Mouse (Mus musculus) intestine, embryonic 15.5 days (tissue): Measurements from ENCODE around the gene Hoxa3. TPM values are rescaled to one million over a fixed set of nuclear protein-coding genes. Genes with fewer than 3 reads are reported as not detected.

ENCODE experiments used
- ATAC-seq: fragments of 200-750 bp; cut with Nextera tagmentation; 2 replicates; pipeline ENCODE4 v1.8.0; 2017; ENCODE audit warnings: moderate TSS enrichment, moderate library complexity
- H3K27ac ChIP-seq: fragments of 300-500 bp; sonication (generic); 2 replicates; pipeline ENCODE4 v1.5.1; 2015; ENCODE audit warnings: mild to moderate bottlenecking, inconsistent platforms
- H3K27me3 ChIP-seq: fragments of 300-500 bp; sonication (generic); replicated peaks from 2 replicates; pipeline ENCODE4 v1.6.1; 2015; ENCODE audit warnings: inconsistent platforms
- H3K36me3 ChIP-seq: fragments of 300-500 bp; sonication (generic); 2 replicates; pipeline ENCODE4 v1.6.1; 2015; ENCODE audit warnings: inconsistent platforms
- H3K4me1 ChIP-seq: fragments of 300-500 bp; sonication (generic); replicated peaks from 2 replicates; pipeline ENCODE4 v1.6.1; 2015; ENCODE audit warnings: inconsistent platforms
- H3K4me2 ChIP-seq: fragments of 300-500 bp; sonication (generic); replicated peaks from 2 replicates; pipeline ENCODE4 v1.6.1; 2015; ENCODE audit warnings: mild to moderate bottlenecking, inconsistent platforms
- H3K4me3 ChIP-seq: fragments of 300-500 bp; sonication (generic); replicated peaks from 2 replicates; pipeline ENCODE4 v1.5.1; 2015; ENCODE audit warnings: inconsistent platforms
- H3K9ac ChIP-seq: fragments of 300-500 bp; sonication (generic); 2 replicates; pipeline ENCODE4 v1.6.1; 2015; ENCODE audit warnings: inconsistent platforms
- H3K9me3 ChIP-seq: fragments of 300-500 bp; sonication (generic); 2 replicates; pipeline ENCODE4 v1.6.1; 2016; ENCODE audit warnings: inconsistent platforms
- WGBS: fragments of 180-500 bp; shearing (Covaris S2); methylation state at CpG from one replicate; pipeline ENCODE4 v1.1.7; 2015; 5-methylcytosine and 5-hydroxymethylcytosine counted together
- polyA plus RNA-seq: library from polyadenylated mRNA; unstranded; fragments of >200 nt; fragmentation: Nextera tagmentation; extraction: Ambion mirVana; gene quantifications from 2 replicates; pipeline ENCODE4 v1.2.1, GENCODE M21; 2015

The Hoxa3 gene
- polyA plus RNA-seq, 1 experiment from 2014 or later = 6.2 TPM

DNA sequence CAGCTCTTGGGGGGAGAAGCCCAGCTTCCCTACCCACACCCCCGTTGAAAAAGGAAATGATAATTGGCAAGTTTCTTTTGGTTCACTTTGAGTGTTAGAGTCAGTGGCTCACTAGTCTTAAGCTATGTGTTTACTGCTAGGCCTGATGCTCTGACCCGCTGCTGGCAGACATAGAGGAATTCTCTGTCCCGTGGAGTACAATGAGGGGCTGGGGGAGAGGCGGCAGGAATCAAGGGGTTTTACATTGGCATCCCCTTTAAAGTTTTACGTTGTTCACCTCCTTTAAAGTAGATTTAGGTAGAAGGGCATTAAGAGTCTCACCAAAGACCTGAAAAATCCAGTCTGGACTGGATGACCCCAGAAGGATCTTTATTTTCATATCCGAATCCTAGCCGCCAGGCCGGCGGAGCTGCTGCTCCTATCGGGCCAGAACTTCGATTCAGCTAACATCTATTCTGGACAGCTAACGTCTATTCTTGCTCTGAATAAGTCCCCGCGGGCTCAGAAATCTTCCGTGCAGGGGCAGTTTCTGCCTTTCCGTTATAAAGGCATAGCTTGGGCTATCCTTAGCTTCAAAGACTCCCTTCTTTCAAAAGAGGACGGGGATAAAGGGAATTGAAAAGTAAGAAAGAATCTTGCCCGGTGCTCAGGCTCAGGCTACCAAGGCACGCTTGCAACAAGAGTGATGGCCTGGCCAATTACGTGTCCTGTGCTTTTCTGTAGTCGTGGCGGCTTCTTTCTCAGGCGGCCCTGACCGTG is 39.1 kb upstream of the Hoxa3 start:
- peaks cover 82% of the 10 kb centered on the region for H3K27me3 ChIP-seq
- no peaks in the 10 kb centered on the region for H3K36me3 ChIP-seq
- WGBS = 4% methylated on average over 24 of the region's 24 CpGs
- no peak overlapping the region for H3K4me2 ChIP-seq
- no peak overlapping the region for H3K4me3 ChIP-seq
- H3K9ac ChIP-seq = no peak overlapping the region
- 0 out of 2 replicates have a peak, but pooled peaks cover 4% of the 10 kb centered on the region for H3K4me1 ChIP-seq
- H3K9me3 ChIP-seq = no peaks in the 10 kb centered on the region
- H3K27ac ChIP-seq = no peak overlapping the region
- ATAC-seq = no peak

GRCm38 (mm10) chr6:52251177-52251879 is 38.2 kb upstream of the Hoxa3 start:
- no peak overlapping the region for H3K27ac ChIP-seq
- H3K36me3 ChIP-seq = no peaks in the 10 kb centered on the region
- H3K4me1 ChIP-seq = 0 out of 2 replicates have a peak, but pooled peaks cover 6% of the 10 kb centered on the region
- no peak overlapping the region for H3K9ac ChIP-seq
- no peak overlapping the region for H3K4me3 ChIP-seq
- H3K27me3 ChIP-seq = peaks cover 85% of the 10 kb centered on the region
- ATAC-seq = no peak
- WGBS = 12% methylated on average over 7 of the region's 7 CpGs
- H3K4me2 ChIP-seq = no peak overlapping the region
- H3K9me3 ChIP-seq = no peaks in the 10 kb centered on the region

GRCm38 (mm10) chr6:52249826-52250225 is 36.7 kb upstream of the Hoxa3 start:
- no peak for ATAC-seq
- no peak overlapping the region for H3K27ac ChIP-seq
- H3K4me3 ChIP-seq = no peak overlapping the region
- H3K36me3 ChIP-seq = no peaks in the 10 kb centered on the region
- no peak overlapping the region for H3K9ac ChIP-seq
- no peaks in the 10 kb centered on the region for H3K9me3 ChIP-seq
- 6% methylated on average over 4 of the region's 4 CpGs for WGBS
- H3K27me3 ChIP-seq = peaks cover 91% of the 10 kb centered on the region
- H3K4me2 ChIP-seq = peak overlapping the region; percentile 30
- H3K4me1 ChIP-seq = 0 out of 2 replicates have a peak, but pooled peaks cover 18% of the 10 kb centered on the region

DNA sequence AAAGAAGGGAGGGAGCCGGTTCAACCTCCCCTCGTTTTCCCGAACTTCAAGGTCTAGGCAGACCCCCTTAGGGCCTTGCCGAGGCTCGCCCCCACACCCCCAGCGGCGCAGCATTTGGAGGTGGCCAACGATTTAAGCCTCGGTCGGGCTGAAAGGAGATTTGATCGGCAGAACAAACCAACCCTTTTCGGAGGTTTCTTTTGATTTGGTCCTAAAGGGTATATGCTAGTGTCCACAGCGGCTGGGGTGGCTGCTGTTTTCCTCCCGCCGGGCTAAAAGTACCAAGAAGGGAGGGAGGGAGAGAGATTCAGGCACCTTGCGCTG is 36.2 kb upstream of the Hoxa3 start:
- H3K27ac ChIP-seq = no peak overlapping the region
- 2% methylated on average over 16 of the region's 16 CpGs for WGBS
- peak overlapping the region; percentile 23; the same call in 1 of the 2 replicates for H3K9ac ChIP-seq
- peaks cover 94% of the 10 kb centered on the region for H3K27me3 ChIP-seq
- no peak overlapping the region; the same call in 1 of the 2 replicates for H3K4me3 ChIP-seq
- 0 out of 2 replicates have a peak, but pooled peaks cover 18% of the 10 kb centered on the region for H3K4me1 ChIP-seq
- no peaks in the 10 kb centered on the region for H3K9me3 ChIP-seq
- H3K4me2 ChIP-seq = peak overlapping the region; percentile 30
- no peak for ATAC-seq
- no peaks in the 10 kb centered on the region for H3K36me3 ChIP-seq

- ATAC-seq = no peak
- peak overlapping the region; percentile 30 for H3K4me2 ChIP-seq
- no peak overlapping the region; the same call in 1 of the 2 replicates for H3K4me3 ChIP-seq
- no peaks in the 10 kb centered on the region for H3K9me3 ChIP-seq
- 0 out of 2 replicates have a peak, but pooled peaks cover 19% of the 10 kb centered on the region for H3K4me1 ChIP-seq
- peaks cover 93% of the 10 kb centered on the region for H3K27me3 ChIP-seq
- no peaks in the 10 kb centered on the region for H3K36me3 ChIP-seq
- H3K27ac ChIP-seq = no peak overlapping the region
- H3K9ac ChIP-seq = 0 out of 2 replicates have a peak overlapping the region, but pooled peaks have one; percentile 23
- WGBS = 2% methylated on average over 27 of the region's 27 CpGs
These were observed 35.7 kb upstream of the Hoxa3 start for GRCm38 (mm10) chr6:52248638-52249414.

GRCm38 (mm10) chr6:52247766-52248637 is 34.9 kb upstream of the Hoxa3 start:
- Histone ChIP-seq H3K4me2 (peak overlapping the region; percentile 30), H3K27me3 (peaks cover 94% of the 10 kb centered on the region), H3K9me3 (no peaks in the 10 kb centered on the region), H3K4me1 (0 out of 2 replicates have a peak, but pooled peaks cover 18% of the 10 kb centered on the region), H3K36me3 (no peaks in the 10 kb centered on the region), H3K4me3 (no peak overlapping the region), H3K9ac (no peak overlapping the region), H3K27ac (no peak overlapping the region)
- ATAC-seq = no peak
- WGBS = 2% methylated on average over 23 of the region's 23 CpGs

- Histone ChIP-seq H3K27me3 (peaks cover 93% of the 10 kb centered on the region), H3K4me3 (peak overlapping the region; percentile 28; the same call in 1 of the 2 replicates), H3K36me3 (no peaks in the 10 kb centered on the region), H3K9me3 (no peaks in the 10 kb centered on the region), H3K4me1 (0 out of 2 replicates have a peak, but pooled peaks cover 18% of the 10 kb centered on the region), H3K4me2 (peak overlapping the region; percentile 43), H3K27ac (no peak overlapping the region), H3K9ac (peak overlapping the region; percentile 36; the same call in 1 of the 2 replicates)
- no peak for ATAC-seq
- 6% methylated on average over 3 of the region's 3 CpGs for WGBS
These were observed 33.8 kb upstream of the Hoxa3 start for GRCm38 (mm10) chr6:52246916-52247315.

DNA sequence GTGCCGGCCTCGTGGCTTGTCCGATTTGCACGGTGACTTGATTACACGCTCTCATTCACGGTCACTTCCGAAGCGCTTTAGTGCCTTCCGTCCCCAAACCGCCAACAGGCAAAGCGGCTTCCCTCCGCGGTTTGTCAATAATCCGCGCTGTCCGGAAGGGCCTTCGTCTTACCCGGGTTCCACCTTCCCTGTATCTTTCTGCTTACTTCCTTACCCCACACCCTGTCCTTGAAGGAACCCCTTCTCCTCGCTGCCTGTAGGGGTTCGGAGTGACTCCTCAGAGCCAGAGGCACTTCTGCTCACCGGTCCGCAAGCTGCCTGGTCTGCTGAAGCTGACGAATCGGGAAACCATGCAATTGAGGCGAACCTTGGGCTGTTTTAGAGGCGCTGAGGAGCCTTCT is 33.3 kb upstream of the Hoxa3 start:
- under 1% methylated on average over 26 of the region's 26 CpGs for WGBS
- H3K4me3 ChIP-seq = peak overlapping the region; percentile 28
- H3K4me2 ChIP-seq = peak overlapping the region; percentile 43
- no peak for ATAC-seq
- H3K9ac ChIP-seq = peak overlapping the region; percentile 36
- H3K36me3 ChIP-seq = no peaks in the 10 kb centered on the region
- H3K27ac ChIP-seq = no peak overlapping the region
- H3K27me3 ChIP-seq = peaks cover 93% of the 10 kb centered on the region
- no peaks in the 10 kb centered on the region for H3K9me3 ChIP-seq
- 0 out of 2 replicates have a peak, but pooled peaks cover 18% of the 10 kb centered on the region for H3K4me1 ChIP-seq

DNA sequence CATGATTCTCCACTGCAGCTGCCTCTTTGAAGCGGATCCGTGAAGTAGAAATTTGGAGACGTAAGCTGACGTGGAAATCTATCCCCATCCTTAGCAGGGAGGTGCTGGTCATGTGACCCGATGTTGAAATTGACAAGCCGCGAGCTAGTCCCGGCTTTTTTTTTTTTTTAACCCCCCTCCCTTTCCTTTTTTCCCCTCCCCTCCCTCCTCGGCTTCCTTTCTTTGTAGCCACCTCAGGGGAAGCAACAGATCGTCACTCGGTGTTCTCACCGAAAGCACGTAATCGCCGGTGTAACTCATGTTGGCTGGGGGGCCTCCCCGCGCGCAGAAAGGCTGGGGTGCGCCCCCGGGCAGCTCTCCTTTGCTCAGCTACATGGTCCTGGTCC is 32.6 kb upstream of the Hoxa3 start, which contains the start of gene Hoxa11:
Gene Hoxa11, minus strand, starts transcription at position 54 of the 386 bp plus-strand sequence.
- peak; percentile 51; the same call in 1 of the 2 replicates for ATAC-seq
- Histone ChIP-seq H3K9me3 (no peaks in the 10 kb centered on the region), H3K4me2 (peak within 1 kb of the TSS; percentile 43), H3K36me3 (no peaks in the 10 kb centered on the region), H3K9ac (peak within 1 kb of the TSS; percentile 36), H3K27me3 (peaks cover 93% of the 10 kb centered on the region), H3K4me3 (peak within 1 kb of the TSS; percentile 28), H3K4me1 (peaks cover 18% of the 10 kb centered on the region; the same call in 1 of the 2 replicates), H3K27ac (peak within 1 kb of the TSS; percentile 60; the same call in 1 of the 2 replicates)
- under 1% methylated on average over 20 of the region's 20 CpGs for WGBS

DNA sequence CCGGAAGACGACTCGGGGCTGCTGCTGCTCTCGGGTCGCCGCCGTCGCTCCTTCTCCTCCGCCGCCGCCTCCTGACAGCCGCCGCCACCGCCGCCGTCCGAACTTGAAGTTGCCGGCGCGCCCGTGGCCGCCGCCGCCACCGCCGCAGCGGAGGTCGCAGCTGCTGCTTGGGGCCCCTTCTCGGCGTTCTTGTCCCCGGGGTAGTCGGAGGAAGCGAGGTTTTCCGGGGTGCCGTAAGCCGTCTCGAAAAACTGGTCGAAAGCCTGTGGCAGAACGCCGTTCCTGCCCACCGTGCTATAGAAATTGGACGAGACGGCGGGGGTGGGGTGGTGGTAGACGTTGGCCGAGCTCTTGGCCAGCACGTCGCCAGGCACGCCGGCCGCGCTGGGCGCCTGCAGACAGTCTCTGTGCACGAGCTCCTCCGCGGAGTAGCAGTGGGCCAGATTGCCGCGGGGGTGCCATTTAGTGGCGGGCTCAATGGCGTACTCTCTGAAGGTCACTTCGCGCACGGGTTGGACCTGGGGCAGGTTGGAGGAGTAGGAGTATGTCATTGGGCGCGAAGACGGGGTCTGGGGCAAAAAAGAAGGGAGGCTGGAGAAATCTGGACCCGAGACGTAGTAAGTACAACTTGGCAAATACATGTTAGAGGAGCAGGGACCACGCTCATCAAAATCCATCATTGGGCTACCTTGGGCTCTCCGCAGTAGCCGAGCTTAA is 32.1 kb upstream of the Hoxa3 start:
- Histone ChIP-seq H3K36me3 (no peaks in the 10 kb centered on the region), H3K9ac (peak overlapping the region; percentile 21), H3K4me2 (peak overlapping the region; percentile 27), H3K4me3 (peak overlapping the region; percentile 28), H3K27me3 (peaks cover 95% of the 10 kb centered on the region), H3K4me1 (peaks cover 20% of the 10 kb centered on the region; the same call in 1 of the 2 replicates), H3K27ac (0 out of 2 replicates have a peak overlapping the region, but pooled peaks have one; percentile 27), H3K9me3 (no peaks in the 10 kb centered on the region)
- 1% methylated on average over 71 of the region's 71 CpGs for whole genome bisulfite sequencing
- no peak for ATAC-seq
